Mouse (Mus musculus) spleen, adult 2 months (tissue): ENCODE measurements at regions not wholly inside any gene's neighbourhood (a gene's known extent, or its start where the extent isn't known, plus 50 kb on each side); places are given as distances from the start of the nearest gene placed in this dataset.

Experiments used
- CTCF ChIP-seq: fragments of 200-500 bp; IDR thresholded peaks from 2 replicates; pipeline ENCODE4 v1.5.1; 2011; ENCODE audit warnings: mild to moderate bottlenecking, inconsistent platforms; ENCODE audit not compliant: insufficient read depth, insufficient read length, insufficient replicate concordance; ENCODE audit errors: extremely low read depth
- POLR2A ChIP-seq: fragments of 200-500 bp; IDR thresholded peaks from 2 replicates; pipeline ENCODE4 v1.6.1; 2011; ENCODE audit warnings: low read depth, low read length, inconsistent platforms

- TF ChIP-seq POLR2A (no peak), CTCF (no peak)
These were observed 121.1 kb upstream of the Htr2a start for GRCm38 (mm10) chr14:74519531-74519930.
